Mouse (Mus musculus): ENCODE data around the gene Serpinb12. TPM values are rescaled to one million over a fixed set of nuclear protein-coding genes. Genes with fewer than 3 reads are reported as not detected.

Gene Serpinb12
- polyA plus RNA-seq, 2 experiments: 4.9 to 17.9 TPM

GRCm38 (mm10) chr1:106959981-106960380 lies 25.7 kb downstream of the Serpinb12 start:
- DNase-seq (ENCODE audit: low spot score) (no peak), ATAC-seq (ENCODE audit: low FRiP score, low read depth) (no peak)
- Histone ChIP-seq H3K4me1 (ENCODE audit: control insufficient read depth, insufficient read depth, low read length) (no peaks in the 10 kb centered on the region), H3K4me3 (replicated peaks; ENCODE audit: low read length) (no peak overlapping the region), H3K9me3 (ENCODE audit: control insufficient read depth, low read length) (no peaks in the 10 kb centered on the region), H3K9ac (ENCODE audit: low read depth, low read length, severe bottlenecking) (no peak overlapping the region), H3K4me2 (replicated peaks; ENCODE audit: low read depth, low read length, severe bottlenecking) (no peak overlapping the region), H3K27me3 (ENCODE audit: control insufficient read depth, insufficient read depth, low read length) (no peaks in the 10 kb centered on the region), H3K36me3 (ENCODE audit: control insufficient read depth, insufficient read depth, low read length) (no peaks in the 10 kb centered on the region), H3K27ac (replicated peaks; ENCODE audit: low read depth, low read length) (no peak overlapping the region)
- no peak for TF ChIP-seq POLR2A (IDR thresholded peaks at IDR 0.05; ENCODE audit: borderline replicate concordance, extremely low read depth, insufficient read depth, insufficient read length)
- 55% methylated on average over 3 of the region's 3 CpGs for WGBS

DNA sequence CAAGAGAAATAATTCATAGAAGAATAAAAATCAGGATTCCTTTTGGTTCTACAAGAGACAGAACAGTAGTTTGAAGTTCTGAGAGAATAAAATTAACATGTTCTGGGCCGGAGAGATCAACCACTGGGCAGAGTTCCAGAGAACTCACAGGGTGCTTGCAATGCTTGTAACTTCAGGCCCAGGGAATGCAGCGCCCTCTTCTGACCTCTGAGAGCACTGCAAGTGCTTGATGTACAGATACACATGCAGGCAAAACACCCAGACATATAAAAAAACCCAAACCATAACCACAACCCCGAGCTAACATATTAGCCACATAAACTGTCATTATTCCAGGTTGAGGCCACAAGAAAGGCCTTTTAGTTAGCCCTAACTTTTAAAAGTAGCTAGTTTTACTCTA lies 26.8 kb downstream of the Serpinb12 start:
- Histone ChIP-seq H3K4me1 (ENCODE audit: control insufficient read depth, insufficient read depth, low read length) (no peaks in the 10 kb centered on the region), H3K4me3 (replicated peaks; ENCODE audit: low read length) (no peak overlapping the region), H3K27me3 (ENCODE audit: control insufficient read depth, insufficient read depth, low read length) (no peaks in the 10 kb centered on the region), H3K9ac (ENCODE audit: low read depth, low read length, severe bottlenecking) (no peak overlapping the region), H3K9me3 (ENCODE audit: control insufficient read depth, low read length) (no peaks in the 10 kb centered on the region), H3K27ac (replicated peaks; ENCODE audit: low read depth, low read length) (no peak overlapping the region), H3K4me2 (replicated peaks; ENCODE audit: low read depth, low read length, severe bottlenecking) (no peak overlapping the region), H3K36me3 (ENCODE audit: control insufficient read depth, insufficient read depth, low read length) (no peaks in the 10 kb centered on the region)
- 34% methylated on average over 3 of the region's 3 CpGs for WGBS
- DNase-seq (ENCODE audit: low spot score): no peak
- no peak for ATAC-seq (ENCODE audit: low FRiP score, low read depth)
- no peak for TF ChIP-seq POLR2A (IDR thresholded peaks at IDR 0.05; ENCODE audit: borderline replicate concordance, extremely low read depth, insufficient read depth, insufficient read length)

- no peaks in the 10 kb centered on the region for H3K4me1 ChIP-seq (ENCODE audit: control insufficient read depth, insufficient read depth, low read length)
- H3K4me2 ChIP-seq (replicated peaks; ENCODE audit: low read depth, low read length, severe bottlenecking): no peak within 1 kb of the TSS
- H3K27me3 ChIP-seq (ENCODE audit: control insufficient read depth, insufficient read depth, low read length): no peaks in the 10 kb centered on the region
- no peak within 1 kb of the TSS for H3K4me3 ChIP-seq (replicated peaks; ENCODE audit: low read length)
- no peaks in the 10 kb centered on the region for H3K9me3 ChIP-seq (ENCODE audit: control insufficient read depth, low read length)
- no peak within 1 kb of the TSS for H3K27ac ChIP-seq (replicated peaks; ENCODE audit: low read depth, low read length)
- H3K36me3 ChIP-seq (ENCODE audit: control insufficient read depth, insufficient read depth, low read length): no peaks in the 10 kb centered on the region
- DNase-seq (ENCODE audit: low spot score) (no peak), ATAC-seq (ENCODE audit: low FRiP score, low read depth) (no peak)
- TF ChIP-seq POLR2A (IDR thresholded peaks at IDR 0.05; ENCODE audit: borderline replicate concordance, extremely low read depth, insufficient read depth, insufficient read length): no peak
- H3K9ac ChIP-seq (ENCODE audit: low read depth, low read length, severe bottlenecking): no peak within 1 kb of the TSS
Measured at GRCm38 (mm10) chr1:106980684-106981083, 46.4 kb downstream of the Serpinb12 start, which contains the start of gene Serpinb13. Gene Serpinb13 (plus strand): TSS chr1:106980984.

DNA sequence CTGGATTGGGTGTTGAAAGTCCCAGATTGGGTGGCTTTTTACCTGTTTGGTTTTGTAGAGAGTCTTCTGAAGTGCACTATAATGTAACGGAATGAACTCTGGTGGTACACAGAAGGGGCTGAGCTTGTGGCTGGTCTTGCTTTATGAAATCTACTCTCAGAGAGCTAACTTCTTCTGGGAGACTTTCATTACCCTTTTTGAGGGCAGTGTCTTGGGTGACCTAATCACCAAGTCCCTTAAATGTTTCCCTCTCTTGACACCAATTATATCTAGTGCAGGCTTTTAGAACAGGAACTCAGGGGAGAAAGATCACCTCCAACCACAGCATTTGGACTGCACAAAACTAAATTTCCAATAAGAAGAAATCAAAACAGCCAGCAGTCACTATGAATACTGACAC lies 48.8 kb downstream of the Serpinb12 start:
- no peaks in the 10 kb centered on the region for H3K27me3 ChIP-seq (ENCODE audit: control insufficient read depth, insufficient read depth, low read length)
- TF ChIP-seq POLR2A (IDR thresholded peaks at IDR 0.05; ENCODE audit: borderline replicate concordance, extremely low read depth, insufficient read depth, insufficient read length): no peak
- H3K4me3 ChIP-seq (replicated peaks; ENCODE audit: low read length): no peak overlapping the region
- ATAC-seq (ENCODE audit: low FRiP score, low read depth): no peak
- no peak overlapping the region for H3K4me2 ChIP-seq (replicated peaks; ENCODE audit: low read depth, low read length, severe bottlenecking)
- H3K36me3 ChIP-seq (ENCODE audit: control insufficient read depth, insufficient read depth, low read length): no peaks in the 10 kb centered on the region
- no peaks in the 10 kb centered on the region for H3K4me1 ChIP-seq (ENCODE audit: control insufficient read depth, insufficient read depth, low read length)
- H3K9ac ChIP-seq (ENCODE audit: low read depth, low read length, severe bottlenecking): no peak overlapping the region
- DNase-seq (ENCODE audit: low spot score): no peak
- WGBS: 76% methylated on average over 1 of the region's 1 CpGs
- H3K9me3 ChIP-seq (ENCODE audit: control insufficient read depth, low read length): no peaks in the 10 kb centered on the region
- H3K27ac ChIP-seq (replicated peaks; ENCODE audit: low read depth, low read length): no peak overlapping the region

- TF ChIP-seq POLR2A (IDR thresholded peaks at IDR 0.05; ENCODE audit: borderline replicate concordance, extremely low read depth, insufficient read depth, insufficient read length): no peak
- no peak for ATAC-seq (ENCODE audit: low FRiP score, low read depth)
- Histone ChIP-seq H3K27me3 (ENCODE audit: control insufficient read depth, insufficient read depth, low read length) (no peaks in the 10 kb centered on the region), H3K27ac (replicated peaks; ENCODE audit: low read depth, low read length) (no peak overlapping the region), H3K4me1 (ENCODE audit: control insufficient read depth, insufficient read depth, low read length) (no peaks in the 10 kb centered on the region), H3K4me3 (replicated peaks; ENCODE audit: low read length) (no peak overlapping the region), H3K9ac (ENCODE audit: low read depth, low read length, severe bottlenecking) (no peak overlapping the region), H3K4me2 (replicated peaks; ENCODE audit: low read depth, low read length, severe bottlenecking) (no peak overlapping the region), H3K36me3 (ENCODE audit: control insufficient read depth, insufficient read depth, low read length) (no peaks in the 10 kb centered on the region), H3K9me3 (ENCODE audit: control insufficient read depth, low read length) (no peaks in the 10 kb centered on the region)
- WGBS: 75% methylated on average over 2 of the region's 2 CpGs
- no peak for DNase-seq (ENCODE audit: low spot score)
Measured at GRCm38 (mm10) chr1:106983865-106984264, 49.6 kb downstream of the Serpinb12 start.

GRCm38 (mm10) chr1:107000424-107000823 lies 66.2 kb downstream of the Serpinb12 start:
- DNase-seq (ENCODE audit: low spot score) (peak; percentile 52), ATAC-seq (ENCODE audit: low FRiP score, low read depth) (peak; percentile 57; the same call in 1 of the 2 replicates)
- H3K4me1 ChIP-seq (ENCODE audit: control insufficient read depth, insufficient read depth, low read length): no peaks in the 10 kb centered on the region
- no peak for TF ChIP-seq POLR2A (IDR thresholded peaks at IDR 0.05; ENCODE audit: borderline replicate concordance, extremely low read depth, insufficient read depth, insufficient read length)
- no peak overlapping the region for H3K9ac ChIP-seq (ENCODE audit: low read depth, low read length, severe bottlenecking)
- H3K4me2 ChIP-seq (replicated peaks; ENCODE audit: low read depth, low read length, severe bottlenecking): no peak overlapping the region
- H3K4me3 ChIP-seq (replicated peaks; ENCODE audit: low read length): no peak overlapping the region
- H3K9me3 ChIP-seq (ENCODE audit: control insufficient read depth, low read length): no peaks in the 10 kb centered on the region
- no peak overlapping the region for H3K27ac ChIP-seq (replicated peaks; ENCODE audit: low read depth, low read length)
- no peaks in the 10 kb centered on the region for H3K36me3 ChIP-seq (ENCODE audit: control insufficient read depth, insufficient read depth, low read length)
- H3K27me3 ChIP-seq (ENCODE audit: control insufficient read depth, insufficient read depth, low read length): no peaks in the 10 kb centered on the region
- 64% methylated on average over 13 of the region's 13 CpGs for WGBS
